In the genomic region with DNA sequence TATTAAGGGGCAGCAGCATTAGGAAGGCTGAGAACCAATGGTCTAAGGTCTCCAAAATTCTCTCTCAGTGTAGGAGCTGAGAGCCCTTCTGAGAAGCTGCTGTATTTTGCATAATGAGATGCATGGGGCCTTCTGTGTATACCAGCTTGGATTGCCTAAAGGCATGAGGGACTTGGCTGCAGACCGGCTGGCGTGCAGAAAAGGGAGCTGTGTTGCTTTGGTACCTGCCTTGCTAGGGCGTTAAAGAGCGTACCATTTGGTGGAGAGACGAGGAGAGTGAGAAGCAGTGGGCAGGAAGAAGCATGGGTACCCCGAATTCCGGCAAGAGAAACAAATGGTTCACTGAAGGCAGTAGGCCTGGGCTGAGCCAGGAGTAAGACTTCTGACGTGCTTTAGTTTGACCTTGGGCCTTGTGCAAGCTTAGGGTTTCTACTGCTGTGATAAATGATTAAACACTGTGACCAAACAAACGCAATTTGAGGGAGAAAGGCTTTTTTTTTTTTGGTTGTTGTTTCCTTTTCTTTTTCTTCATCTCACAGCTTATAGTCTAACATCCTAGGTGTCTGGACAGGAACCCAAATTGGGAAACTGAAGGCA, we compare ENCODE assay signal across 19 mouse cellular contexts.
DNase-seq lines count a peak whose midpoint lies in the region; ATAC-seq lines count a peak whose summit lies in the region.
"Had no signal": no experiment of that assay in that cellular context is flagged by ENCODE, and none has a peak within 500 bp of the region (broad histone marks: within the 10 kb centered on the region; RNA-seq: fewer than 3 reads in every experiment).

No protein-coding gene starts in this region.

- H3K4me2 ChIP-seq in kidney, embryonic 14.5 days (replicated peaks; ENCODE audit: low read depth, low read length): no peak overlapping the region
- H3K4me2 ChIP-seq: intestine, embryonic 15.5 days; limb, embryonic 13.5 days; liver, embryonic 15.5 days had no signal

- peak; percentile 2 for DNase-seq in cerebellum, adult 9-11 months
- no peak for DNase-seq in cerebellum, adult 11-12 months
- DNase-seq in kidney, adult 18-20 months: peak; percentile 54
- peak; percentile 17 for DNase-seq in ES-CJ7 (ENCODE audit: low read depth, low spot score)
- peak; percentile 15 to 54 for DNase-seq in kidney, adult 8-10 months
- DNase-seq in embryo, embryonic 10.5 days (ENCODE audit: low spot score): no peak
- no peak for DNase-seq in lung, adult 18-20 months
- DNase-seq: adrenal gland, postnatal 14 days; cerebellum, adult 9-10 months; gastrocnemius, postnatal 25 days; lung, postnatal 14 days; thymus, postnatal 4 days had no signal

- no peaks in the 10 kb centered on the region for H3K36me3 ChIP-seq in kidney, embryonic 14.5 days (ENCODE audit: control insufficient read depth, insufficient read depth, low read length)
- H3K36me3 ChIP-seq: intestine, embryonic 15.5 days; limb, embryonic 13.5 days; liver, embryonic 15.5 days had no signal

- ATAC-seq in kidney, embryonic 14.5 days (ENCODE audit: low FRiP score, low TSS enrichment): no peak
- ATAC-seq: intestine, embryonic 15.5 days had no signal

- WGBS in kidney, embryonic 14.5 days: 41% methylated on average over 9 of the region's 9 CpGs

- no peaks in the 10 kb centered on the region for H3K27me3 ChIP-seq in kidney, embryonic 14.5 days (ENCODE audit: control insufficient read depth, insufficient read depth, low read length)
- H3K27me3 ChIP-seq: intestine, embryonic 15.5 days; liver, embryonic 15.5 days; megakaryocyte, embryonic 14.5 days had no signal

- no peak overlapping the region for H3K9ac ChIP-seq in kidney, embryonic 14.5 days (ENCODE audit: low read depth, low read length)
- H3K9ac ChIP-seq: intestine, embryonic 15.5 days; limb, embryonic 13.5 days; liver, embryonic 15.5 days had no signal

- no peaks in the 10 kb centered on the region for H3K9me3 ChIP-seq in kidney, embryonic 14.5 days (ENCODE audit: control insufficient read depth, low read length)
- H3K9me3 ChIP-seq: intestine, embryonic 15.5 days; liver, embryonic 15.5 days; megakaryocyte, embryonic 14.5 days had no signal

- H3K4me1 ChIP-seq in kidney, embryonic 14.5 days (ENCODE audit: control insufficient read depth, insufficient read depth, low read length): no peaks in the 10 kb centered on the region
- H3K4me1 ChIP-seq: intestine, embryonic 15.5 days; limb, embryonic 13.5 days; liver, embryonic 15.5 days; megakaryocyte, embryonic 14.5 days had no signal

- H3K27ac ChIP-seq in kidney, embryonic 14.5 days (ENCODE audit: low read depth, low read length): no peak overlapping the region
- H3K27ac ChIP-seq: intestine, embryonic 15.5 days; layer of hippocampus, adult 2 months; limb, embryonic 13.5 days; liver, embryonic 15.5 days had no signal

- no peak overlapping the region for H3K4me3 ChIP-seq in kidney, embryonic 14.5 days (ENCODE audit: low read length)
- H3K4me3 ChIP-seq: intestine, embryonic 15.5 days; layer of hippocampus, adult 2 months; limb, embryonic 13.5 days; liver, embryonic 15.5 days; megakaryocyte, embryonic 14.5 days; myocyte had no signal

Comparison
In these comparisons a context has a peak if more than half of its experiments do, and no peak if none do; other contexts are left out.
1. DNase-seq: peak in cerebellum, adult 9-11 months (single experiment), kidney, adult 18-20 months (single experiment), ES-CJ7 (single experiment) and kidney, adult 8-10 months (2 of 2); none in cerebellum, adult 11-12 months (single experiment), embryo, embryonic 10.5 days (single experiment) and lung, adult 18-20 months (0 of 2).